Mouse (Mus musculus) E14TG2a.4 (cell line): ENCODE measurements around the gene Tmem114.

Experiments used
- CTCF ChIP-seq: conservative IDR thresholded peaks from 2 replicates; pipeline ENCODE4 v1.5.1; 2014; ENCODE audit warnings: low read length
- NANOG ChIP-seq: IDR thresholded peaks from 2 replicates; pipeline ENCODE4 v1.6.1; 2014; ENCODE audit warnings: borderline replicate concordance, low read length, mixed read lengths
- POU5F1 ChIP-seq: IDR thresholded peaks from 2 replicates; pipeline ENCODE4 v1.6.1; 2014; ENCODE audit warnings: low read length, borderline replicate concordance

DNA sequence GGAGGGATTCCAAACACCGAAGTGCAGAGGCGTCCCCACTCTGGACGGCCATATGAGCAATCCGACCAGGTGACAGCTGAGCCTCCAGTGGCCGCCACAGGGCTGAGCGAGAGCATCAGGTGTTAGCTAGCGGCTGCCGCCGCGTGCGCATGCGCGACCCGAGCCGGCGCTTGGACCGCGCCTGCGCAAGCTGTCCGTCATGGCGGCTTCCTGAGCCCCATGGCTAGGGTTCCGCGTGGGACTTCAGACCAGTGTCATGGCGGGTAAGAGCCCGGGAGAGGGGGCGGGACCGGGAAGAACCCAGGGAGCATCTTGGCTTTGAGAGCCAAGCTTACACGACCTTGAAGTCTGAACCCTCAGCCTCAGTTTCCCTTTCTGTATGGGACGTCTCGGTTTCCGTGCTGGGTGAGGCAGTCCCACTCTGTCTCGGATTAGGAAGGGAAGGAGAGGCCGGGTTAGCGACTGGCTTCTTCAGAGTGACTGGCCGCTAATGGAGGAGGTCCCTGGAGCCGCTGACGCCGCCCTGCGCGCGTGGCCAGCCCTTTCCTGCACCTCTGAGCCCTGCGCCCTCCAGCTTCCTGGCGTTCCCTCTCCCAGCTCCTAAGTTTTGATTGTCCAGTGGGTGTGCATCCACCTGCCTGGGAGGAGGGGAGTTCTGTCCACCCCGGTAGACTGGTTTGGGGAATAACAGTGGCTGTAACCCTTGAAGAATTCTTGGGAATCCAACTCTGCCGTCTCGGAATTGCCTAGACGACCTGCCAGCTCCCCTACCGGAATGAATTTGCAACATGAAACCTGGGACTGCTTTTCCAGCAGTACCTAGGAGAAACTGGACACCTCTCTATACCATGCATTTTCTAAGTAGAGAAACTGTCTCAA, 45.9 kb upstream of the Tmem114 start, which contains the start of gene Mettl22:
- TF ChIP-seq CTCF (no peak; the same call in 1 of the 2 replicates), NANOG (no peak), POU5F1 (no peak)
